Mouse (Mus musculus): Measurements from ENCODE around the gene Dmrtc2. TPM values are rescaled to one million over a fixed set of nuclear protein-coding genes. Genes with fewer than 3 reads are reported as not detected.
"Not testable (repeated sequence)": the region's sequence is repeated elsewhere in the genome, so short reads cannot be mapped to it uniquely, and the experiment has no call there.

Dmrtc2 gene
- polyA plus RNA-seq, 3 experiments from 2014 or later, result not detected

- ATAC-seq, result no peak
Observed at GRCm38 (mm10) chr7:24877588-24877987, 7.7 kb downstream of the Dmrtc2 start.

- ATAC-seq, result no peak
Observed at GRCm38 (mm10) chr7:24879620-24880019, 9.8 kb downstream of the Dmrtc2 start.

DNA sequence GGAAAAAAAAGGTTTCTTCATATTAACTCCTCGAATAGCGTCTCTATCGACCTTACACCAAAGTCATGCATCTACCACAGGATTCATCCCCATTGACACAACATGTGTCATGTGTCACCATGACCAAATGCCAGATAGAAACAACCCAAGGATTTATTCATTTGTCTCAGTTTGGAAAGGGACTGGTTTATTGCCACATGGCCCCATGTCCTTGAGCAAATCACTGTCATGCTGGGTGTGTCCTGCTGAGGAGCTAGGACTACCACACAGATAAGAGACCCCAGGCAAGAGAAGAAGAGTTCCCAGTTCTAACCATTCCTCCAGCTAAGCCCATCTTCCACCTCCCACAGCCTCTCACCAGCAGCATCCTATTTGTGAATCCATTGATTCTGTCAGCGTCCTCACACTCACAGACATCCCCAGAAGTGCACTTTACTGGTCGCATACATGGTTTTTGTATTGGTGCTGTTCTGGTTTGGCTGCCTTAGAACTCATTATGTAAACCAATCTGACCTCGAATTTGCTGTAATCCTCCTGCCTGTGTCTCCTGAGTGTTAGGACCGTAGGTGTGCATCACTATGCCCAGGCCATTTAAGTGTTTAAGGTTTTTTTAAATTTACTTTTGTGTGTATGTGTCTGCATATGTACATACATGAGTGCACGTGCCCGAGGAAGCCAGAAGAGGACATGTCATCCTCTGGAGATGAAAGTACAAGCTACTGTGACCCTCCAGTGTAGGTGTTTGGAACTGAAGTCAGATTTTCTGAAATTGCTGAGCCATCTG lies 12.8 kb downstream of the Dmrtc2 start:
- no peak for ATAC-seq

DNA sequence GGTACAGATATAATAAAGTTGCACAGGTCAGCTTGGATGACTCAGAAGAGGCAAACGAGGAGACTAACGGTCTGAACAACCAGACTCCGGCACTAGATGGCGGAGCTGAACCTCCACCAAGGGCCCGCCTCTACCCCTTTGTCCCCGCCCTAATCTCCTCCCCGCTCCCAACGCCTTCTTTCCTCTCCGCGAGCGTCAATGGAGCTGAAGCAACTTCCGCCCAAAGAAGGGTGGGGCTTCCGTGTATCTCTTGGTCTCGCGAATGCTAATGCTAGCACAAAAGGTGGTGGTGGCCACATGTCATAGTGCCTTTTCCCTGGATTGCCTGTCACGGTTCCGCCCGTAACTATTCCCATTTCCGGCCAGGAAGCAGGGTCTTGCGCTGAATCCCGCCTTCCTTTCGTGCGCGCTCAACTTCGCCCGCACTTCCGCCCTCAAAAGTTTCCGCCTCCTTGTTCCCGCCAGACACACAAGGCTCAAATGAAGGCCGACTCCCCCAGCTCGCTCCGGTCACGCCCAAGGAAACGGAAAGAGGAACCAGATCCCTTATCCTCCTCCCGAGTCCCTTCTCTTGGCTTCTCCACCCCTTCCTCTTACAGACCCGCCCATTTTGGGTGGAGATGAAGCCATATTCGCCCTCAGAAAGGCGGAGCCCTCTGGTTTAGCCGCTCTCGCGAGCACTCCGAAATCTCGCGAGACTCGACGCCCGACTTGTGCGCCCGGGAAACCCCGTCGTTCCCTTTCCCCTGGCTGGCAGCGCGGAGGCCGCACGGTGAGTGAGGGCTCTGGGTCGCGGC lies 14.2 kb downstream of the Dmrtc2 start, which contains the start of gene Rps19:
Gene Rps19 (plus strand): TSS at position 476 of the 797 bp plus-strand sequence.
- peak; percentile 86 for ATAC-seq

- peak; percentile 23 for ATAC-seq
Observed at GRCm38 (mm10) chr7:24884693-24885291, 14.9 kb downstream of the Dmrtc2 start.

- no peak for ATAC-seq
Observed at GRCm38 (mm10) chr7:24885468-24886307, 15.8 kb downstream of the Dmrtc2 start.

GRCm38 (mm10) chr7:24886308-24886633 lies 16.4 kb downstream of the Dmrtc2 start:
- ATAC-seq, result no peak

DNA sequence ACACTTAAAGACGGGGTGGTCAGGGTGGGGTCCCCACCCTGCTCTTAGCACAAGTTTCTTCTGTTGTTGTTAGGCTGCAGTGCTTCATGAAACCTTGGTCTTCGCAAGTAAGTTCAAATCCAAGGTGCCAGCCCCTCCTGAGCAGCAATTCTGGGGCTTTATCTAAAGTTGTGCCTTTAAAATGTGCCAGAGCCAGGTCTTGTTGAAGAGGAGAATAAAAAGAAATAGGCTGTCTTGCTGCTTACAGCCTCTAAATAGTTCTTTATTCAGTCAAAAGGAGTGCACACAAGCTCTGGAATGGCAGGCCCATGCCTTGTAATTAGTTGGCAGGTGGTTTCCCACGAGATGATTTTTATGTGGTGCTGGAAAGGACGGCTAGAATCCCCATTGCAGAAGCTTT lies 17.2 kb downstream of the Dmrtc2 start:
- ATAC-seq, result no peak

- no peak for ATAC-seq
Observed at GRCm38 (mm10) chr7:24889431-24890220, 19.8 kb downstream of the Dmrtc2 start.

- ATAC-seq, result peak; percentile 78
Observed at GRCm38 (mm10) chr7:24890281-24891216, 20.7 kb downstream of the Dmrtc2 start.

DNA sequence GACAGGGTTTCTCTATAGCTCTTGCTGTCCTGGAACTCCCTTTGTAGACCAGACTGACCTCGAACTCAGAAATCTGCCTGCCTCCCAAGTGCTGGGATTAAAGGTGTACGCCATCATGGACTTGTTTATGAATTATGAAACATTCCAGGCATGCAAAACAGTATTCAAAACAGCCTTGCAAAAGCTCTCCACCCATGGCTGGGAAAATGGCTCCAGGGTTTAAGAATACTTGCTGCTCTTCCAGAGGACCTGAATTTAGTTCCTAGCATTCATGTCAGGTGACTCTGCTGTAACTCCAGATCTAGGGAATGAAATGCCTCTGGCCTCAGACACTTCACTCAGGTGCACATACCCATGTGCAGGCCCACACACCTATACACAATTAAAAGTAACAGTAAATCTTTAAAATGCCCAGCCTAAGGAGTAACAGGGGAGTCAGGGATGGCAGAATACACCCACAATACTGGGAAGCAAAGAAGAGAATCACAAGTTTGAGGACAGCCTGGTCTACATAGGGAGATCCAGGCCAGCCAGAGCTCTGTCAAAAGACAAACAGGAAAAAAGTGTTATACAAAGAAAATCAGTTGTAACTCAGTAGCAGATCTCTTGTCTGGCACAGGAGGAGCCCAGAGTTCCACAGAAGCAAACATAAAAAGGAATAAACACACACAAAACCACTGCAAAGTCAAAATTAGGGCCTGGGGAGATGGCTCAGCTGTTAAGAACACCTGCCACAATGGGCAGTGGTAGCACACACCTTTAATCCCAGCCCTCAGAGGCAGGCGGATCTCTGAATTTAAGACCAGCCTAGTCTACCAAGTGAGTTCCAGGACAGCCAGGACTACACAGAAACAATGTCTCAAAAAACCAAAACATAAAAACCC lies 21.6 kb downstream of the Dmrtc2 start:
- ATAC-seq, result no peak

GRCm38 (mm10) chr7:24892125-24892583 lies 22.3 kb downstream of the Dmrtc2 start:
- ATAC-seq, result peak; percentile 57

DNA sequence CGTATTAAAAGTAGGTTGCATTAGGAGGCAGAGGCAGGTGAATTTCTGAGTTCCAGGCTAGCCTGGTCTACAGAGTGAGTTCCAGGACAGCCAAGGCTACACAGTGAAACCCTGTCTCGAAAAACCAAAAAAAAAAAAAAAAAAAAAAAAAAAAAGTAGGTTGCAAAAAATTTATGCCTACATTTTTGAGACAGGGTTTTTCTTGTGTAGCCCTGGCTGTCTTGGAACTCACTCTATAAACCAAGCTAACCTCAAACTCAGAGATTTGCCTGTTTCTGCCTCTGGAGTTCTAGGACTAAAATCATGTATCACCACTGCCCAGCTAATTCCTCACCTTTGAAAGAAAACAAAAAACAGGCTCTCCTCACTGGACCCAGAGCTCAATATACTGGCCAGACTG lies 25.9 kb downstream of the Dmrtc2 start:
- not testable (repeated sequence) for ATAC-seq

- no peak for ATAC-seq
Observed at GRCm38 (mm10) chr7:24896269-24896668, 26.4 kb downstream of the Dmrtc2 start.

- ATAC-seq, result no peak
Observed at GRCm38 (mm10) chr7:24897224-24897623, 27.4 kb downstream of the Dmrtc2 start, which contains the start of gene Cd79a. Gene Cd79a, plus strand, starts transcription at chr7:24897381.

GRCm38 (mm10) chr7:24897959-24898358 lies 28.1 kb downstream of the Dmrtc2 start:
- no peak for ATAC-seq

DNA sequence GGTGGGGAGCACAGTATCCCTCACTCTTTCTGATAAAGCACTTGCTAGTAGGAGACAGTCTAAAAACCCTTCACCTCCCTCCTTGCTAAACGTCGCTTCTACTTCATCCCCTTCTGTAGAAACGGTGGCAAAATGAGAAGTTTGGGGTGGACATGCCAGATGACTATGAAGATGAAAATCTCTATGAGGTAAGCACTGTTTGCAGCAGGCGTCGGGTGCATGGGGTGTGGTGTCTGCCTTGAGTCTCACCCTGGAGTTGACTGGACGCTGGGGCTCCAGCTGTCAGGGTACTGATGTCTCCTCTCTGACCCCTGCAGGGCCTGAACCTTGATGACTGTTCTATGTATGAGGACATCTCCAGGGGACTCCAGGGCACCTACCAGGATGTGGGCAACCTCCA lies 31.3 kb downstream of the Dmrtc2 start:
- ATAC-seq, result no peak

- peak; percentile 45 for ATAC-seq
Observed at GRCm38 (mm10) chr7:24901842-24902241, 32.0 kb downstream of the Dmrtc2 start.

DNA sequence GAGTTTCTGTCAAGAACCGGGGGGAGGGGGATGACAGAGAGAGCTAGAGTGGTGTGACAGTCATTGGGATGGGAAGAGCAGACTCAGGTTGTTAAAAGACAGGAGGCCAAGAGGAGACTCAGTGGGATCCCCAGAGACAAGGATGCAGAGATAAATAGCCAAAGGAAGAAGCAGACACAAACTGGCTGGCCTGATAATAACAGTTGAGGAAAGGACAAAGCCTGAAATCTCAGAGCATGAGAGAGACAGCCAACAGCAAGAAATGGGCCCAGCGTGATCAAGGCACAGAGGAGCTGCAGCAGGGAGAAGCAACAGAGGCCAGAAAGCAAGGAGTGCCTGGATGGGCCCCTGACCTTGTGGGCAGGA lies 32.4 kb downstream of the Dmrtc2 start:
- no peak for ATAC-seq

Measured in inflammation-experienced regulatory T-cells, adult 6 months (primary cell).